Mouse (Mus musculus) lung, postnatal 0 days (tissue): ENCODE data around the gene Fam214a. TPM values are rescaled to one million over a fixed set of nuclear protein-coding genes. Genes with fewer than 3 reads are reported as not detected.
"Not testable (repeated sequence)": the region's sequence is repeated elsewhere in the genome, so short reads cannot be mapped to it uniquely, and the experiment has no call there.

ENCODE experiments used
- ATAC-seq: fragments of 200-750 bp; cut with Nextera tagmentation; 2 replicates; pipeline ENCODE4 v1.8.0; 2017; ENCODE audit warnings: moderate library complexity
- DNase-seq: peaks from one replicate; pipeline ENCODE4 v3.0.0-alpha.2; 2016; ENCODE audit warnings: low spot score
- H3K27ac ChIP-seq: fragments of 300-500 bp; sonication (generic); 2 replicates; pipeline ENCODE4 v1.5.1; 2014; ENCODE audit warnings: antibody characterized with exemption, mild to moderate bottlenecking, low read length, mixed read lengths
- H3K27me3 ChIP-seq: fragments of 300-500 bp; sonication (generic); replicated peaks from 2 replicates; pipeline ENCODE4 v1.6.1; 2014; ENCODE audit warnings: low read length, mixed read lengths; ENCODE audit not compliant: insufficient read depth
- H3K36me3 ChIP-seq: fragments of 300-500 bp; sonication (generic); 2 replicates; pipeline ENCODE4 v1.6.1; 2014; ENCODE audit warnings: low read length, mixed read lengths; ENCODE audit not compliant: insufficient read depth
- H3K4me1 ChIP-seq: fragments of 300-500 bp; sonication (generic); 2 replicates; pipeline ENCODE4 v1.6.1; 2014; ENCODE audit warnings: antibody characterized with exemption, low read depth, low read length, mixed read lengths; ENCODE audit not compliant: insufficient read depth
- H3K4me2 ChIP-seq: fragments of 300-500 bp; sonication (generic); replicated peaks from 2 replicates; pipeline ENCODE4 v1.6.1; 2014; ENCODE audit warnings: low read depth, mild to moderate bottlenecking, low read length, moderate library complexity, mixed read lengths
- H3K4me3 ChIP-seq: fragments of 300-500 bp; sonication (generic); 2 replicates; pipeline ENCODE4 v1.5.1; 2014; ENCODE audit warnings: low read depth, low read length
- H3K9ac ChIP-seq: fragments of 300-500 bp; sonication (generic); replicated peaks from 2 replicates; pipeline ENCODE4 v1.6.1; 2014; ENCODE audit warnings: low read depth, mild to moderate bottlenecking
- H3K9me3 ChIP-seq: fragments of 300-500 bp; sonication (generic); 2 replicates; pipeline ENCODE4 v1.6.1; 2016; ENCODE audit warnings: low read length, mixed read lengths
- CTCF ChIP-seq: IDR thresholded peaks from 2 replicates; pipeline ENCODE4 v1.5.1; 2016; ENCODE audit warnings: antibody characterized with exemption, mild to moderate bottlenecking
- EP300 ChIP-seq: IDR thresholded peaks from 2 replicates; pipeline ENCODE4 v1.6.1; 2016; ENCODE audit warnings: antibody characterized with exemption, mild to moderate bottlenecking, control low read depth
- WGBS: fragments of 180-500 bp; shearing (Covaris S2); extraction: QIAGEN DNeasy Blood & Tissue Kit; methylation state at CpG from one replicate; pipeline ENCODE4 v1.1.7; 2014; 5-methylcytosine and 5-hydroxymethylcytosine counted together
- polyA plus RNA-seq: library from polyadenylated mRNA; unstranded; fragments of >200 nt; fragmentation: Nextera tagmentation; extraction: Ambion mirVana; gene quantifications from 2 replicates; pipeline ENCODE4 v1.2.1, GENCODE M21; 2015

The Fam214a gene
- polyA plus RNA-seq, 1 experiment from 2014 or later: 12.8 TPM

- ATAC-seq: no peak
- no peak for DNase-seq
These were observed 29.0 kb downstream of the Fam214a start for GRCm38 (mm10) chr9:74981663-74982111.

GRCm38 (mm10) chr9:74982193-74982592, 29.5 kb downstream of the Fam214a start:
- H3K4me3 ChIP-seq: no peak overlapping the region
- H3K27ac ChIP-seq: no peak overlapping the region
- H3K9me3 ChIP-seq: no peaks in the 10 kb centered on the region
- WGBS: 73% methylated on average over 8 of the region's 8 CpGs
- H3K9ac ChIP-seq: no peak overlapping the region
- ATAC-seq: no peak
- no peaks in the 10 kb centered on the region for H3K36me3 ChIP-seq
- TF ChIP-seq EP300: no peak
- TF ChIP-seq CTCF: no peak
- no peak for DNase-seq
- 0 out of 2 replicates have a peak, but pooled peaks cover 3% of the 10 kb centered on the region for H3K4me1 ChIP-seq
- no peak overlapping the region for H3K4me2 ChIP-seq
- H3K27me3 ChIP-seq: no peaks in the 10 kb centered on the region

More at GRCm38 (mm10) chr9:74981663-74982111, 29.0 kb downstream of the Fam214a start:
- 64% methylated on average over 3 of the region's 3 CpGs for WGBS
- TF ChIP-seq CTCF (no peak), EP300 (no peak)
- Histone ChIP-seq H3K27ac (no peak overlapping the region), H3K4me2 (no peak overlapping the region), H3K36me3 (no peaks in the 10 kb centered on the region), H3K9me3 (no peaks in the 10 kb centered on the region), H3K4me1 (0 out of 2 replicates have a peak, but pooled peaks cover 3% of the 10 kb centered on the region), H3K4me3 (no peak overlapping the region), H3K9ac (no peak overlapping the region), H3K27me3 (no peaks in the 10 kb centered on the region)

- H3K4me2 ChIP-seq, H3K9ac ChIP-seq, H3K9me3 ChIP-seq, DNase-seq, H3K27ac ChIP-seq, H3K36me3 ChIP-seq, H3K4me3 ChIP-seq, H3K4me1 ChIP-seq, ATAC-seq, H3K27me3 ChIP-seq: not testable (repeated sequence)
- 75% methylated on average over 1 of the region's 1 CpGs for WGBS
These were observed 30.0 kb downstream of the Fam214a start for GRCm38 (mm10) chr9:74982722-74983121.

- Histone ChIP-seq H3K9ac (no peak overlapping the region), H3K27me3 (no peaks in the 10 kb centered on the region), H3K36me3 (no peaks in the 10 kb centered on the region), H3K4me2 (no peak overlapping the region), H3K4me1 (no peaks in the 10 kb centered on the region), H3K4me3 (no peak overlapping the region), H3K9me3 (no peaks in the 10 kb centered on the region), H3K27ac (no peak overlapping the region)
- TF ChIP-seq CTCF (no peak), EP300 (no peak)
- WGBS: 86% methylated on average over 14 of the region's 14 CpGs
- ATAC-seq: no peak
- no peak for DNase-seq
These were observed 32.6 kb downstream of the Fam214a start for GRCm38 (mm10) chr9:74985173-74985715.

GRCm38 (mm10) chr9:74985770-74986169, 33.1 kb downstream of the Fam214a start:
- Histone ChIP-seq H3K4me3 (no peak overlapping the region), H3K27ac (no peak overlapping the region), H3K9ac (no peak overlapping the region), H3K9me3 (no peaks in the 10 kb centered on the region), H3K4me1 (no peaks in the 10 kb centered on the region), H3K4me2 (no peak overlapping the region), H3K27me3 (no peaks in the 10 kb centered on the region), H3K36me3 (no peaks in the 10 kb centered on the region)
- 63% methylated on average over 2 of the region's 2 CpGs for WGBS
- DNase-seq (no peak), ATAC-seq (no peak)
- no peak for TF ChIP-seq EP300
- TF ChIP-seq CTCF: no peak

- H3K4me1 ChIP-seq: no peaks in the 10 kb centered on the region
- H3K9me3 ChIP-seq: no peaks in the 10 kb centered on the region
- TF ChIP-seq EP300 (no peak), CTCF (no peak)
- 87% methylated on average over 7 of the region's 7 CpGs for WGBS
- no peak overlapping the region for H3K4me2 ChIP-seq
- H3K9ac ChIP-seq: no peak overlapping the region
- no peak for ATAC-seq
- H3K27ac ChIP-seq: no peak overlapping the region
- H3K27me3 ChIP-seq: no peaks in the 10 kb centered on the region
- no peaks in the 10 kb centered on the region for H3K36me3 ChIP-seq
- H3K4me3 ChIP-seq: no peak overlapping the region
- no peak for DNase-seq
These were observed 36.3 kb downstream of the Fam214a start for GRCm38 (mm10) chr9:74988893-74989460.
